Mouse (Mus musculus) midbrain, embryonic 10.5 days (tissue): Measurements from ENCODE around the gene Gm20824. TPM values are rescaled to one million over a fixed set of nuclear protein-coding genes. Genes with fewer than 3 reads are reported as not detected.
"Not testable (repeated sequence)": the region's sequence is repeated elsewhere in the genome, so short reads cannot be mapped to it uniquely, and the experiment has no call there.

ENCODE experiments used
- DNase-seq: peaks from one replicate; pipeline ENCODE4 v3.0.0-alpha.2; 2017; ENCODE audit warnings: low spot score
- H3K27ac ChIP-seq: fragments of 300-500 bp; sonication (generic); replicated peaks from 2 replicates; pipeline ENCODE4 v1.5.1; 2016; ENCODE audit warnings: mild to moderate bottlenecking
- H3K27me3 ChIP-seq: fragments of 300-500 bp; sonication (generic); 2 replicates; pipeline ENCODE4 v1.6.1; 2016; ENCODE audit warnings: low read depth, mild to moderate bottlenecking; ENCODE audit not compliant: poor library complexity, severe bottlenecking
- H3K36me3 ChIP-seq: fragments of 300-500 bp; sonication (generic); 2 replicates; pipeline ENCODE4 v1.6.1; 2016; ENCODE audit warnings: mild to moderate bottlenecking, moderate library complexity
- H3K4me1 ChIP-seq: fragments of 300-500 bp; sonication (generic); 2 replicates; pipeline ENCODE4 v1.6.1; 2016
- H3K4me3 ChIP-seq: fragments of 300-500 bp; sonication (generic); 2 replicates; pipeline ENCODE4 v1.5.1; 2016; ENCODE audit warnings: mild to moderate bottlenecking, moderate library complexity
- H3K9me3 ChIP-seq: fragments of 300-500 bp; sonication (generic); replicated peaks from 2 replicates; pipeline ENCODE4 v1.6.1; 2016; ENCODE audit warnings: mild to moderate bottlenecking
- WGBS: fragments of 180-500 bp; shearing (Covaris S2); methylation state at CpG from one replicate; pipeline ENCODE4 v1.1.7; 2016; 5-methylcytosine and 5-hydroxymethylcytosine counted together
- polyA plus RNA-seq: library from polyadenylated mRNA; unstranded; fragments of >200 nt; fragmentation: Nextera tagmentation; extraction: Ambion mirVana; gene quantifications from 2 replicates; pipeline ENCODE4 v1.2.1, GENCODE M21; 2016

Gm20824 gene
- polyA plus RNA-seq: not detected in 2 replicates

DNA sequence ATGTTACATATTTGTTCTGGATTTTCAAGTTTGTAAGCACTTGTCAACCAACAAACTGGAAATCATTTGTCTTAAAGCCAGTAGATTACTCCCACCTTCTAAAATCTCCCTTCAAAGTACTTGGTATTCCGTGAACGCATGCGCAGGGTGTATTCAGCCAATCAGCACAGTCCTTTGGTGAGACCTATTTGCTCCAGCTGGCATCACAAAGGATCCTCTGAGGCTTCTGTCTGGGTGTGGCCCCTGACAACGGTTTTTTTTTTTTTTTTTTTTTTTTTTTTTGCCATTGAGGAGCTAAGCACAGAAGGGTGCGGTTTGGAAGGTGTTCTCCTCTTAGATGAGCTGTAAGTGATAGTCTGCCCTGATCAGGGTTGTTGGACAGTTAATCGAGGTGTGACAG, at the start of gene Gm20824:
Gene Gm20824 (plus strand): TSS at position 301 of the 400 bp plus-strand sequence.
- not testable (repeated sequence) for H3K27me3 ChIP-seq, H3K36me3 ChIP-seq, H3K4me1 ChIP-seq, H3K27ac ChIP-seq, DNase-seq, H3K9me3 ChIP-seq, H3K4me3 ChIP-seq
- no CpG with 5 or more reads among the region's 6 CpGs for WGBS

Other genes starting within 250 kb of the Gm20824 start
- not detected in 2 replicates for gene Gm20825, start 186.4 kb upstream of the Gm20824 start, polyA plus RNA-seq